ENCODE assay signal across 7 mouse cellular contexts in the genomic region with DNA sequence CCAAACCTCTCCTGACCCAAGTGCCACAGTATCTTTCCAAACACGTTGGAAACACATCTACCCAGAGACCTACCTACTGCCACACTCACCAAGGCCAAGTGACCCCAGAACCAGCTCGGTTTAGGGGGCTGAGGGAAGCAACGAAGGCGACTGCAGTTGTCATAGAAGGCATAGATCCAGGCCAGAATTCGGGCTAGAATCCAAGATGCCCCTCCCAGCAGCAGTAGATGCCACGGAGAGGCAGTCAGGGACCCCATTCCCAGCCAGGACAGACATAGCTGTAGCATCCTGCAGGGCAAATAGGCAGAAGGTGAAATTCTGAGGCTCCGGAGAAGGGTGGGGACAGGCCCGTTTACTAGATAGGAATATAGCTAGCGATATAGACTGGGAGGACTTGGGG. TPM values are rescaled to one million over a fixed set of nuclear protein-coding genes. Genes with fewer than 3 reads are reported as not detected.
DNase-seq lines count a peak whose midpoint lies in the region; ATAC-seq lines count a peak whose summit lies in the region.

No protein-coding gene starts in this region.

- H3K4me1 ChIP-seq in forebrain, embryonic 16.5 days (replicated peaks; ENCODE audit: control insufficient read depth, insufficient read depth, low read length): peaks cover 14% of the 10 kb centered on the region
- peaks cover 19% of the 10 kb centered on the region for H3K4me1 ChIP-seq in liver, embryonic 13.5 days (replicated peaks)
- H3K4me1 ChIP-seq in neural tube, embryonic 15.5 days: peaks cover 17% of the 10 kb centered on the region

- peak overlapping the region; percentile 50 for H3K9ac ChIP-seq in forebrain, embryonic 16.5 days (replicated peaks; ENCODE audit: low read depth, low read length)
- peak overlapping the region; percentile 71 for H3K9ac ChIP-seq in liver, embryonic 13.5 days
- H3K9ac ChIP-seq in neural tube, embryonic 15.5 days (replicated peaks): peak overlapping the region; percentile 45

- no peak overlapping the region; the same call in 1 of the 2 replicates for H3K27ac ChIP-seq in forebrain, embryonic 16.5 days (ENCODE audit: low read length)
- peak overlapping the region; percentile 59; the same call in 1 of the 2 replicates for H3K27ac ChIP-seq in liver, embryonic 13.5 days
- H3K27ac ChIP-seq in neural tube, embryonic 15.5 days (replicated peaks): peak overlapping the region; percentile 61

- no peaks in the 10 kb centered on the region for H3K9me3 ChIP-seq in forebrain, embryonic 16.5 days (ENCODE audit: control insufficient read depth, low read length)
- H3K9me3 ChIP-seq in liver, embryonic 13.5 days (replicated peaks): no peaks in the 10 kb centered on the region
- H3K9me3 ChIP-seq in neural tube, embryonic 15.5 days (replicated peaks): no peaks in the 10 kb centered on the region

- H3K36me3 ChIP-seq in forebrain, embryonic 16.5 days (ENCODE audit: control insufficient read depth, insufficient read depth): no peaks in the 10 kb centered on the region
- no peaks in the 10 kb centered on the region for H3K36me3 ChIP-seq in liver, embryonic 13.5 days
- H3K36me3 ChIP-seq in neural tube, embryonic 15.5 days: no peaks in the 10 kb centered on the region

- H3K27me3 ChIP-seq in forebrain, embryonic 16.5 days (replicated peaks; ENCODE audit: control insufficient read depth, insufficient read depth, low read length): no peaks in the 10 kb centered on the region
- no peaks in the 10 kb centered on the region for H3K27me3 ChIP-seq in liver, embryonic 13.5 days
- H3K27me3 ChIP-seq in neural tube, embryonic 15.5 days (replicated peaks): no peaks in the 10 kb centered on the region

- DNase-seq in thymus, postnatal 4 days: peak; percentile 31
- no peak for DNase-seq in thymus, postnatal 25 days
- no peak for DNase-seq in liver, embryonic 13.5 days
- no peak for DNase-seq in testis, postnatal 14 days (ENCODE audit: low spot score)

- peak overlapping the region; percentile 52 for H3K4me3 ChIP-seq in forebrain, embryonic 16.5 days (replicated peaks; ENCODE audit: low read length)
- H3K4me3 ChIP-seq in liver, embryonic 13.5 days (replicated peaks): peak overlapping the region; percentile 65
- peak overlapping the region; percentile 50 for H3K4me3 ChIP-seq in neural tube, embryonic 15.5 days (replicated peaks)

- no peak; the same call in 1 of the 2 replicates for ATAC-seq in forebrain, embryonic 16.5 days
- no peak for ATAC-seq in liver, embryonic 13.5 days (ENCODE audit: low read depth)
- ATAC-seq in neural tube, embryonic 15.5 days (ENCODE audit: low FRiP score): no peak
- no peak for ATAC-seq in frontal cortex, adult (ENCODE audit: low TSS enrichment)

- 66% methylated on average over 9 of the region's 9 CpGs for WGBS in forebrain, embryonic 16.5 days
- 33% methylated on average over 9 of the region's 9 CpGs for WGBS in liver, embryonic 13.5 days (ENCODE audit: insufficient replicate concordance)
- WGBS in neural tube, embryonic 15.5 days: 65% methylated on average over 9 of the region's 9 CpGs

- H3K4me2 ChIP-seq in forebrain, embryonic 16.5 days (ENCODE audit: low read length): peak overlapping the region; percentile 58
- peak overlapping the region; percentile 80 for H3K4me2 ChIP-seq in liver, embryonic 13.5 days
- peak overlapping the region; percentile 75 for H3K4me2 ChIP-seq in neural tube, embryonic 15.5 days

RNA-seq across cellular contexts. Expression of a gene that starts 0.5 kb away (rescaled TPM):
- polyA plus RNA-seq in forebrain, embryonic 16.5 days (2015; fragmentation: Nextera tagmentation; extraction: Ambion mirVana): 8.0 and 8.4 TPM in 2 replicates
- polyA plus RNA-seq in liver, embryonic 13.5 days (2015; fragmentation: Nextera tagmentation; extraction: Ambion mirVana): 4.0 and 5.0 TPM in 2 replicates
- polyA plus RNA-seq in neural tube, embryonic 15.5 days (2015; fragmentation: Nextera tagmentation; extraction: Ambion mirVana): 8.0 and 8.1 TPM in 2 replicates

RNA-seq across cellular contexts. Expression of a gene that starts 18.9 kb away (rescaled TPM):
- polyA plus RNA-seq in forebrain, embryonic 16.5 days (2015; fragmentation: Nextera tagmentation; extraction: Ambion mirVana): 10.0 and 10.4 TPM in 2 replicates
- polyA plus RNA-seq in liver, embryonic 13.5 days (2015; fragmentation: Nextera tagmentation; extraction: Ambion mirVana): 6.4 and 6.5 TPM in 2 replicates
- 8.5 and 9.0 TPM in 2 replicates for polyA plus RNA-seq in neural tube, embryonic 15.5 days (2015; fragmentation: Nextera tagmentation; extraction: Ambion mirVana)

RNA-seq across cellular contexts. Expression of a gene that starts 29.6 kb away (rescaled TPM):
- 0.18 and 0.27 TPM in 2 replicates for polyA plus RNA-seq in forebrain, embryonic 16.5 days (2015; fragmentation: Nextera tagmentation; extraction: Ambion mirVana)
- polyA plus RNA-seq in liver, embryonic 13.5 days (2015; fragmentation: Nextera tagmentation; extraction: Ambion mirVana): not detected in 2 replicates
- 0.09 TPM in 1 of 2 replicates, not detected in the other for polyA plus RNA-seq in neural tube, embryonic 15.5 days (2015; fragmentation: Nextera tagmentation; extraction: Ambion mirVana)

RNA-seq across cellular contexts. Expression of a gene that starts 46.2 kb away (rescaled TPM):
- 22.1 and 22.6 TPM in 2 replicates for polyA plus RNA-seq in forebrain, embryonic 16.5 days (2015; fragmentation: Nextera tagmentation; extraction: Ambion mirVana)
- polyA plus RNA-seq in liver, embryonic 13.5 days (2015; fragmentation: Nextera tagmentation; extraction: Ambion mirVana): 3.5 and 4.0 TPM in 2 replicates
- polyA plus RNA-seq in neural tube, embryonic 15.5 days (2015; fragmentation: Nextera tagmentation; extraction: Ambion mirVana): 17.9 and 21.5 TPM in 2 replicates

RNA-seq across cellular contexts. Expression of a gene that starts 55.3 kb away (rescaled TPM):
- polyA plus RNA-seq in forebrain, embryonic 16.5 days (2015; fragmentation: Nextera tagmentation; extraction: Ambion mirVana): 8.1 and 10.4 TPM in 2 replicates
- 1.9 and 2.0 TPM in 2 replicates for polyA plus RNA-seq in liver, embryonic 13.5 days (2015; fragmentation: Nextera tagmentation; extraction: Ambion mirVana)
- polyA plus RNA-seq in neural tube, embryonic 15.5 days (2015; fragmentation: Nextera tagmentation; extraction: Ambion mirVana): 7.7 and 8.8 TPM in 2 replicates
